Mouse (Mus musculus) embryonic facial prominence, embryonic 12.5 days (tissue): ENCODE measurements around the gene BC107364. TPM values are rescaled to one million over a fixed set of nuclear protein-coding genes. Genes with fewer than 3 reads are reported as not detected.
"Not testable (repeated sequence)": the region's sequence is repeated elsewhere in the genome, so short reads cannot be mapped to it uniquely, and the experiment has no call there.

ENCODE experiments used
- ATAC-seq: fragments of 200-750 bp; cut with Nextera tagmentation; 2 replicates; pipeline ENCODE4 v1.8.0; 2017; ENCODE audit not compliant: insufficient number of reproducible peaks, insufficient read depth, low FRiP score, low TSS enrichment
- H3K27ac ChIP-seq: fragments of 300-500 bp; sonication (generic); 2 replicates; pipeline ENCODE4 v1.5.1; 2016; ENCODE audit warnings: mild to moderate bottlenecking
- H3K27me3 ChIP-seq: fragments of 300-500 bp; sonication (generic); 2 replicates; pipeline ENCODE4 v1.6.1; 2016; ENCODE audit warnings: mild to moderate bottlenecking, moderate library complexity
- H3K36me3 ChIP-seq: fragments of 300-500 bp; sonication (generic); 2 replicates; pipeline ENCODE4 v1.6.1; 2016; ENCODE audit warnings: mild to moderate bottlenecking
- H3K4me1 ChIP-seq: fragments of 300-500 bp; sonication (generic); 2 replicates; pipeline ENCODE4 v1.6.1; 2016
- H3K4me2 ChIP-seq: fragments of 300-500 bp; sonication (generic); replicated peaks from 2 replicates; pipeline ENCODE4 v1.6.1; 2016; ENCODE audit warnings: mild to moderate bottlenecking, moderate library complexity
- H3K4me3 ChIP-seq: fragments of 300-500 bp; sonication (generic); 2 replicates; pipeline ENCODE4 v1.5.1; 2016; ENCODE audit warnings: mild to moderate bottlenecking
- H3K9ac ChIP-seq: fragments of 300-500 bp; sonication (generic); 2 replicates; pipeline ENCODE4 v1.6.1; 2016; ENCODE audit warnings: mild to moderate bottlenecking, moderate library complexity
- H3K9me3 ChIP-seq: fragments of 300-500 bp; sonication (generic); 2 replicates; pipeline ENCODE4 v1.6.1; 2016; ENCODE audit warnings: mild to moderate bottlenecking, moderate library complexity
- WGBS: fragments of 180-500 bp; shearing (Covaris S2); methylation state at CpG from one replicate; pipeline ENCODE4 v1.1.7; 2016; 5-methylcytosine and 5-hydroxymethylcytosine counted together
- polyA plus RNA-seq: library from polyadenylated mRNA; unstranded; fragments of >200 nt; fragmentation: Nextera tagmentation; extraction: Ambion mirVana; gene quantifications from 2 replicates; pipeline ENCODE4 v1.2.1, GENCODE M21; 2016

The BC107364 gene
- polyA plus RNA-seq, 1 experiment from 2014 or later, result 0.26 TPM

DNA sequence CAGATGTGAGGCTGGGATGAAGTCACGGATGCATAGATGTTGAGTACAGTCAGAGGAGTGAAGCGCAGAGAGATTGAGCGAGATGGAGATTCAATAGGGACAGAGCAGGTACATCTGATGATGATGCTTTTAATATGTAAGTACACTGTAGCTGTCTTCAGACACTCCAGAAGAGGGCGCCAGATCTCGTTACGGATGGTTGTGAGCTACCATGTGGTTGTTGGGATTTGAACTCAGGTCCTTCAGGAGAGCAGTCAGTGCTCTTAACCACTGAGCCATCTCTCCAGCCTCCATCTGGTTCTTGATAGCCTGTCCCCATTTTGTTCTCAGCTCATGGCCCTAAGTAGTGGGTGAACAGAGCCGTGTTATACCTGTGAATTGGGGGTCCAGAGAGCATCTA, 30.9 kb upstream of the BC107364 start:
- WGBS, result 47% methylated on average over 7 of the region's 7 CpGs
- not testable (repeated sequence) for H3K4me2 ChIP-seq, ATAC-seq, H3K9ac ChIP-seq, H3K36me3 ChIP-seq, H3K4me3 ChIP-seq, H3K27me3 ChIP-seq, H3K9me3 ChIP-seq, H3K4me1 ChIP-seq, H3K27ac ChIP-seq

DNA sequence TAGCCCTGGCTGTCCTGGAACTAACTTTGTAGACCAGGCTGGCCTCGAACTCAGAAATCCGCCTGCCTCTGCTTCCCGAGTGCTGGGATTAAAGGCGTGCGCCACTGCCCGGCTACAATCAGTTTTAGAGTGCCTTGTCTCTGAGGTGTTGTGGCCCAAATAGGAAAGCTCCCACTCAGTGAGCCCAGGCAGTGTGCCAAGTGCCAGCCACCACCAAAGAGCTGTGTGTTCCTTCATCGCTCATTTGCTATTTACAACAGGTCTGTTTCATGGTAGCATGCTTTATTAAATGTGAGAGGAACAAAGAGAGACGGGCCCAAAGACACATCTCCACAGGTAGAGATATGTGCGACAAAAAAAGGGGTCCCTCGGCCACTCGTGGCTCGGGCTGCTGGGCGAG, 30.3 kb upstream of the BC107364 start:
- Histone ChIP-seq H3K4me1 (no peaks in the 10 kb centered on the region), H3K9ac (no peak overlapping the region), H3K9me3 (no peaks in the 10 kb centered on the region), H3K27me3 (peaks cover 12% of the 10 kb centered on the region), H3K36me3 (no peaks in the 10 kb centered on the region), H3K4me3 (no peak overlapping the region), H3K4me2 (no peak overlapping the region), H3K27ac (no peak overlapping the region)
- no peak for ATAC-seq
- 92% methylated on average over 13 of the region's 13 CpGs for whole genome bisulfite sequencing

DNA sequence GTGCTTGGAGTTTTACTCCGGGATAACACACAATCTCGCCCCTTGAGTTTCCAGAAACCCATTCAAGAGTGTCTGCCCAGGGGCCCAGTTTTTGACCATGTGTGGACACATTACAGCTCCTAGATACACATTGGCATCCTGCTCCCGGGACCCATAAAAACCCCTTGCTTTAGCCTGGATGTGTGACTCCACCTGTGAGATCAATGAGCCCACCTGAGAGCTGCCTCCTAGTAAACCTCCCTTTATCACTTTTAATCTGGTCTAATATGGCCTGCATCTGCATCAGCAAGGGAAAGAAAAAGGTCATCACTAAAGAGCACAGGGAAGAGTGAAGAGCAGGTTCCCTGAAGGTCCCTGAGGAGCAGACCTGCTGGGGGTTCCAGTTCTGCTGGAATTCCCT, 29.8 kb upstream of the BC107364 start:
- ATAC-seq, result no peak
- Histone ChIP-seq H3K4me1 (no peaks in the 10 kb centered on the region), H3K36me3 (no peaks in the 10 kb centered on the region), H3K27me3 (peaks cover 17% of the 10 kb centered on the region), H3K9ac (no peak overlapping the region), H3K27ac (no peak overlapping the region), H3K4me2 (no peak overlapping the region), H3K9me3 (no peaks in the 10 kb centered on the region), H3K4me3 (no peak overlapping the region)
- 86% methylated on average over 3 of the region's 3 CpGs for WGBS

DNA sequence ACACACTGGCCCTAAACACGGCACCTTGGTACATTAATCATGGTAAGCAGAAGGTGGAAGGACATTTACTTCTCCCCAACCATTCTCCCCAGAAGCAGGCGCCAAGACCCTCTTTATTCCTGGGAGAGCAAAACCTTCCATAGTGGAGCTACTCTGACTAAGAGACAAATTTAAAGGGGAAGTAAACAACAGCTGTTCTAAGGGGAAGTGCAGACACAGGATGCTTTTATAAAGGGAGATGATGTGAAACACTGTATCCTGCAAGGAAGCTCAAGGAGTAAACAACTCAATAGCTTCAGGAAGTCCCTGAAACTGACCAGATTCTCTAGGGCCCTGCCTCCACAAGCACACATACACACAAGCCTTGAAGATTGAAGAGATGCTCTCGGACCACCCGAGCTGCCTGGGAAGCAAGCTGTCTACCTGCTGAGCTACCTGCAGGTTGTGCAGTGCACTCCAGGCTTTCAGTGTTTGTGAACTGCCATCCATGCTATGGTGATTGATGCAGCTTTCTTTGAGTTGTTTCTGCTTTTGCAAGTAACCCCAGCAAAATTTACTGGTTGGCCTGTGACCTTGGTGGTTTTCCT, 28.7 kb upstream of the BC107364 start:
- Histone ChIP-seq H3K27ac (no peak overlapping the region), H3K36me3 (no peaks in the 10 kb centered on the region), H3K4me3 (no peak overlapping the region), H3K4me2 (no peak overlapping the region), H3K9ac (no peak overlapping the region), H3K4me1 (no peaks in the 10 kb centered on the region), H3K9me3 (no peaks in the 10 kb centered on the region), H3K27me3 (peaks cover 26% of the 10 kb centered on the region)
- 86% methylated on average over 4 of the region's 4 CpGs for WGBS
- no peak for ATAC-seq

DNA sequence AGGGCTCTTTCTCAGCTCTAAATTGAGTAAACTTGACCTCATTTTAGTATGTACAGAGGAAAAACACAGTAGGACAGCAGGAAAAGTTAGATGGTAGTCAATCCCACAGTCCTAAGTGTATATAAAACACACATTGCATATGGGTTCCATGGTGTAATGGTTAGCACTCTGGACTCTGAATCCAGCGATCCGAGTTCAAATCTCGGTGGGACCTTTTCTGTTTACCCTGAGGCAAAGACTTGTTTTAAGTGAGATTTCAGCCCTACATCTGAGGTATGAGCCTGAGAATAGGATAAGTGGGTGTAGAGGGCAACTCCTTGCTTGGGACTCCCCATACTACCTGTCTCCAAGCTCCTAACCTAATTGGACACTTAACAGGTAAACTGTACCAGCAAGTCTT, 27.1 kb upstream of the BC107364 start:
- H3K4me3 ChIP-seq, result no peak overlapping the region
- no peaks in the 10 kb centered on the region for H3K9me3 ChIP-seq
- no peaks in the 10 kb centered on the region for H3K36me3 ChIP-seq
- H3K27me3 ChIP-seq, result peaks cover 39% of the 10 kb centered on the region
- H3K4me1 ChIP-seq, result peaks cover 7% of the 10 kb centered on the region; the same call in 1 of the 2 replicates
- H3K9ac ChIP-seq, result no peak overlapping the region
- no peak overlapping the region for H3K4me2 ChIP-seq
- WGBS, result 23% methylated on average over 3 of the region's 3 CpGs
- ATAC-seq, result no peak
- H3K27ac ChIP-seq, result no peak overlapping the region

DNA sequence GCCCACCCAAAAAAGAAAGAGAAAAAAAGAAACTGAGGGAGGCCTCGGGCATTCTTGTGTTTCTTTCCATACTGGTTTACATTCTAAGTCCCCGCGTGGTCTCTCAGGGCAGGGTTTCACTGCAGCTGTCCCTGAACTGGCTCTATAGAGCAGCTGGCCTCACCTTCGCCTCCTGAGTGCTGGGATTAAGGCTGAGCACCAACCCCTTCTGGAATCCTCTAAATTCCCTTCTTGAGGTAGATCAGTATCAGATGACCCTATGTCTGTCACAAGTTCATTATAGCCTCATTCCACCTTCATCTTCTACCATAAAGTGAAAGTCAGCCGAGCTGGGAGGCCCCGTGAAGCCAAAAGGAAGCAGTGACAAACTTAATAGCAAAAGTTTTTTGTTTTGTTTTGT, 25.5 kb upstream of the BC107364 start:
- no peaks in the 10 kb centered on the region for H3K36me3 ChIP-seq
- 64% methylated on average over 6 of the region's 6 CpGs for WGBS
- peaks cover 53% of the 10 kb centered on the region for H3K27me3 ChIP-seq
- H3K4me2 ChIP-seq, result no peak overlapping the region
- no peak for ATAC-seq
- H3K4me3 ChIP-seq, result no peak overlapping the region
- H3K4me1 ChIP-seq, result peaks cover 7% of the 10 kb centered on the region; the same call in 1 of the 2 replicates
- no peaks in the 10 kb centered on the region for H3K9me3 ChIP-seq
- H3K9ac ChIP-seq, result no peak overlapping the region
- H3K27ac ChIP-seq, result no peak overlapping the region

DNA sequence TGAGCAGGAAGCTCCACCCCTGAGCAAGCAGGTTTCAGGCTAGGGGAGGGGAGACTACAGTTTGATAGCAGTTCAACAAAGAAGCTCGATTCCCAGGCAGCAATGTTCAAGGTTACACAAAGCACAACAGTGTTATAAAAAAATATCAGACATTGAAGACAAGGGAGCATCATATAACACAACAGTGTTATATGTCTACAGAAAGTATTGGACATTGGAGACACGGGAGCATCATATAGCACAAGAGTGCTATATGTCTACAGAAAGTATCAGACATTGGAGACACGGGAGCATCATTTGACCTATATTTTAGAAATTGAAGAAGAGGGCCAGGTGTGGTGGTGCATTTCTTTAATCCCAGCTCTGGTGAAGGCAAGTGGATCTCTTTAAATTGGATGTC, 25.0 kb upstream of the BC107364 start:
- no peak for ATAC-seq
- no peak overlapping the region for H3K4me3 ChIP-seq
- H3K4me2 ChIP-seq, result no peak overlapping the region
- no peaks in the 10 kb centered on the region for H3K9me3 ChIP-seq
- H3K4me1 ChIP-seq, result peaks cover 7% of the 10 kb centered on the region; the same call in 1 of the 2 replicates
- H3K27me3 ChIP-seq, result peaks cover 56% of the 10 kb centered on the region
- 49% methylated on average over 3 of the region's 3 CpGs for WGBS
- H3K36me3 ChIP-seq, result no peaks in the 10 kb centered on the region
- no peak overlapping the region for H3K27ac ChIP-seq
- H3K9ac ChIP-seq, result no peak overlapping the region

DNA sequence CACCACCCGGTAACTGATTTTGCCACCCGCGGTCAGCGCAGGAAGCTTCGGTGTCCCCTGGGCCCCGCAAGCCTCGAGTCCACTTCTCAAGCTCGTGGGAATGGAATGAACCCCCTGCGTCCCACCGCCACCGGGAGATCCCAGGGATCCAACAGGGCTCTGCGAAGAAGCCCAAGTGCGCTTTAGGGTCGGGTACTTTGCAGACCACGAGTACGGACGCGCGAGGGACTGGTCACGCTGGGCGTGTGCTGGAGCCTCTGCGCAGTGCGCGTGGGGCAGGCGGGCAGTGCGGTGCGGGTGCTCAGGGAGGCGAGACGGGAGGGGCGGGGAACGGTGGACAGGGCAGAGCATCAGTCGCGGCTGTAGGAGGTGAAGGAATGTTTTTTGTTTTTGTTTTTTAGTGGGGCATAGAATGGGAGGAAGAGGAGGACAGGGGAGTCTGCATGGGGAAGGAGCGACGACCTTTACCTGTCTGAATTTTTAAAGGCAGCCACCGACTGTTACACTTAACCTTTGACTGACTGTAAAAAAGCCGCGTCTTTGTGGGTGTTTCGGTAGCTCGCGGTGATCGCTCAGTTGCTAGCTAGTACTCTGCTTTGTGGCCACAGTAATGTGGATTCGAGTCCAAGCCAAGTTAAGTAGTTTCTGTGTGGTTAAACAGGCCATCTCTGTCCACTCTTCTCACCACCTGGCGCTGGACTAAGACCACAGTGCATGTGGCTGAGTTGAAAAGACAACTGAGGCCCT, 23.0 kb upstream of the BC107364 start:
- Histone ChIP-seq H3K27ac (no peak overlapping the region), H3K9ac (peak overlapping the region; percentile 45; the same call in 1 of the 2 replicates), H3K4me3 (peak overlapping the region; percentile 44), H3K27me3 (peaks cover 58% of the 10 kb centered on the region), H3K4me2 (peak overlapping the region; percentile 77), H3K36me3 (no peaks in the 10 kb centered on the region), H3K4me1 (peaks cover 7% of the 10 kb centered on the region; the same call in 1 of the 2 replicates), H3K9me3 (no peaks in the 10 kb centered on the region)
- 1% methylated on average over 44 of the region's 44 CpGs for WGBS
- ATAC-seq, result no peak

DNA sequence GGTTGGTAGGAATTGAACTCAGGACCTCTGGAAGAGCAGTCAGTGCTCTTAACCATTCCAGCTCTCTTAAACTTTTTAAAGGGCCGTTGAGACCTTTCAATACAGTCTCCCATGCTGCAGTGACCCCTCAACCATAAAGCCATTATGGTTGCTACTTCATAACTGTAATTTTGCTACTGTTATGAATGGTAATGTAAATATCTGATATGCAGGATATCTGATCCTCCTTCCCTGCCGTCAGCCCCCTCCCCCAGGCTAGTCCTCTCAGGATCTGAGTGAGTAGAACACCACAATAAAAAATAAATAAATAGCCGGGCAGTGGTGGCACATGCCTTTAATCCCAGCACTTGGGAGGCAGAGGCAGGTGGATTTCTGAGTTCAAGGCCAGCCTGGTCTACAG, 21.4 kb upstream of the BC107364 start:
- H3K27me3 ChIP-seq, result peaks cover 58% of the 10 kb centered on the region
- H3K4me1 ChIP-seq, H3K4me2 ChIP-seq, H3K36me3 ChIP-seq, H3K9me3 ChIP-seq, H3K27ac ChIP-seq, H3K4me3 ChIP-seq, H3K9ac ChIP-seq, ATAC-seq: not testable (repeated sequence)
- WGBS, result 62% methylated on average over 3 of the region's 3 CpGs

DNA sequence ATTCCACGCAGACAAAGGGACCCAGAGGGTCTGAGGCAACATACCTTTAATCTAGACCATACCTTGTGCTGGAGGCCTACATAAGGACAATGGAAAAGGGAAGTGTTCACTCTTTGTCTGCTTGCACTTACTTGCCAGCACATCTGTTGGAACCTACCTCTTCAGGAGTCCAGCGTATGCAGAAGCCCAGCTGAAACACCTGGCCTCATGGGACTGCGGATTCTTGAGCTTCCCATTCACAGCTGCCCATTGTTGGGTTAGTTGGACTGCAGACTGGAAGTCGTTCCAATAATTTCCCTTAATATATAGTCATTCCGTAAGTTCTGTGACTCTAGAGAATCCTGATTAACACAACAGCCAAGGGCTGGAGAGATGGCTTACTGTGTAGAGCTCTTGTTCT, 20.0 kb upstream of the BC107364 start:
- peaks cover 7% of the 10 kb centered on the region; the same call in 1 of the 2 replicates for H3K4me1 ChIP-seq

DNA sequence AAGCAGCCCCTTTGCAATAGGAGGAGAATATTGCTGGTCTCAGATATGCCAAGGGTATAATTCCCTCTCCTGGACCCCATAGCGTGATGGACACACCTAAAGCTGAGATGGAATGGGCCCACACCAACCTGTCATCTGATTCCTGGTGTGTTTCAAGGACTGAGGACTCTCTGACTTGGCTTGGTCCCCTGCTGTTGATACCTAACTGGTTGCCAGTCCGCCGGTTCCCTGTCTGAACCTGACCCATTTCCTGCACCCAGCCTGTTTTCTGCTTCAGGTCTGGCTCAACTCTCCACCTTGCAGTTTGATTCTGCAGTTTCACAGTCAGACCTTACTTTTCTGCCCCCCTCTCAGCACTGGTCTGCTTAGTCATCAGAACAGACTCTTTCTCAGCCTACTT, 17.5 kb upstream of the BC107364 start:
- Histone ChIP-seq H3K36me3 (no peaks in the 10 kb centered on the region), H3K9ac (no peak overlapping the region), H3K4me2 (no peak overlapping the region), H3K27ac (no peak overlapping the region), H3K4me1 (peaks cover 6% of the 10 kb centered on the region; the same call in 1 of the 2 replicates), H3K4me3 (no peak overlapping the region), H3K27me3 (peaks cover 28% of the 10 kb centered on the region), H3K9me3 (no peaks in the 10 kb centered on the region)
- 76% methylated on average over 3 of the region's 3 CpGs for WGBS
- no peak for ATAC-seq

More for the DNA sequence above, 20.0 kb upstream of the BC107364 start:
- Histone ChIP-seq H3K9me3 (no peaks in the 10 kb centered on the region), H3K36me3 (no peaks in the 10 kb centered on the region), H3K9ac (no peak overlapping the region), H3K4me2 (no peak overlapping the region), H3K27me3 (peaks cover 49% of the 10 kb centered on the region), H3K27ac (no peak overlapping the region), H3K4me3 (no peak overlapping the region)
- no peak for ATAC-seq
- WGBS, result 84% methylated on average over 5 of the region's 5 CpGs

DNA sequence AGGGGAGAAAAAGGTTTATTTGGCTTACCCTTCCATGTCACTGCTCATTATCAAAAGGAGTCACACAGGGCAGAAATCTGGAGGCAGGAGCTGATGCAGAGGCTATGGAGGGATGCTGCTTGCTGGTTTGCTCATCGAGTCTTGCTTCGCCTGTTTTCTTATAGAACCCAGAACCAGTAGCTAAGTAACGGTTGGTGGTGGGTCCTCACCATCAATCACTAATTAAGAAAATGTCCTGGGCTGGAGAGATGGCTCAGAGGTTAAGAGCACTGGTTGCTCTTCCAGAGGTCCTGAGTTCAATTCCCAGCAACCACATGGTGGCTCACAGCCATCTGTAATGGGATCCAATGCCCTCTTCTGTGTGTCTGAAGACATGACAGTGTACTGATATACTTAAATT, 16.2 kb upstream of the BC107364 start:
- H3K36me3 ChIP-seq, H3K4me1 ChIP-seq, H3K4me3 ChIP-seq, H3K4me2 ChIP-seq, H3K9me3 ChIP-seq, ATAC-seq, H3K9ac ChIP-seq, H3K27ac ChIP-seq: not testable (repeated sequence)
- 93% methylated on average over 3 of the region's 3 CpGs for WGBS
- peaks cover 24% of the 10 kb centered on the region for H3K27me3 ChIP-seq
